Mouse (Mus musculus) layer of hippocampus, adult 8-10 months (tissue): ENCODE data around the gene Tarm1. TPM values are rescaled to one million over a fixed set of nuclear protein-coding genes. Genes with fewer than 3 reads are reported as not detected.

Experiments used
- DNase-seq, 2 experiments: peaks; one replicate each; pipeline ENCODE4 v3.0.0; 2022; ENCODE audit warnings: low spot score in 2 of 2
- total RNA-seq, 4 experiments: library from RNA; stranded (reverse); gene quantifications; 2 replicates each; pipeline ENCODE4 v1.2.4; 2022

Gene Tarm1
- total RNA-seq = under 1 TPM in 2 of 4 experiments, not detected in 2; 0.41 to 0.70 TPM

- DNase-seq = no peak
Observed at GRCm38 (mm10) chr7:3502439-3502838, at the start of gene Tarm1. TSS of gene Tarm1 (minus strand) at chr7:3502624.

DNA sequence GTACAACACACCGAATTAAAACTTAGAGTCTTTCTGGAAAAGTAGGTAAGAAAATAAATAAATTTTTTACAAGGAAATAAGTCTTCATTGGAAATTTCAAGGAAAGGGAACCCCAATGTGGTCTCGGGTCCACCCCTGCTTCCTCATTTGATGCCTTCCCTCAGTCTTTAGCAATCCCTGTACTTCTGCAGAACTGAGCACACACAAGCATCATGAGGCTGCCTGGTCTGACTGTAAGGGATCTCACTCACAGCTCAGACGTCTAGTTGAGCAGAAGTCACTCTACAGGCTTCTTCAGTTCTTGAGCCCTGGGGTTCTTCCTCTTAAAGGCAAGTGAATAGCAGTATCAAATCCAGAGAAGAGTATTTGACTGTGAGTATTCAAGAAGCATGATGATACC, 3.5 kb upstream of the Tarm1 start:
- no peak for DNase-seq

GRCm38 (mm10) chr7:3500406-3500805, 2.0 kb downstream of the Tarm1 start:
- DNase-seq = no peak

- DNase-seq = no peak
Observed at GRCm38 (mm10) chr7:3481948-3482608, 20.3 kb downstream of the Tarm1 start.

DNA sequence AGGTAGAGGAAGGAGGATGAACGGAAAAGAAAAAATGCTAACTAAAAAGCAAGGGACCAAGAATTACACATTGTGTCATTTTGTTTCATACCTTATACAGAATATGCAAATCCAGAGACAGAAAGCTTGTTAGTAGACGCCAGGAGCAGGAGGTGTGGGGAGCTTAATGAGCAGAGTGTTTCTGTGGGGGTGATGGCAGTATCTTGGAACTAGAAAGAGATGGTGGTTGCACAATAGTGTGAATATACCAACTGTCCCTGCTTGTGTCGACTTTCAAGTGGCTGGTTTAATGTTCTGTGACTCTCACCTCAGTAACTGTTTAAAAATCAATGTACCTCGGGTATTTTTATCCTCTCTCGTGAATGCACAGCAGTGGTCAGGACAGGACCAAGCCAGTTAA, 25.7 kb downstream of the Tarm1 start:
- peak; percentile 47 to 67 for DNase-seq

DNA sequence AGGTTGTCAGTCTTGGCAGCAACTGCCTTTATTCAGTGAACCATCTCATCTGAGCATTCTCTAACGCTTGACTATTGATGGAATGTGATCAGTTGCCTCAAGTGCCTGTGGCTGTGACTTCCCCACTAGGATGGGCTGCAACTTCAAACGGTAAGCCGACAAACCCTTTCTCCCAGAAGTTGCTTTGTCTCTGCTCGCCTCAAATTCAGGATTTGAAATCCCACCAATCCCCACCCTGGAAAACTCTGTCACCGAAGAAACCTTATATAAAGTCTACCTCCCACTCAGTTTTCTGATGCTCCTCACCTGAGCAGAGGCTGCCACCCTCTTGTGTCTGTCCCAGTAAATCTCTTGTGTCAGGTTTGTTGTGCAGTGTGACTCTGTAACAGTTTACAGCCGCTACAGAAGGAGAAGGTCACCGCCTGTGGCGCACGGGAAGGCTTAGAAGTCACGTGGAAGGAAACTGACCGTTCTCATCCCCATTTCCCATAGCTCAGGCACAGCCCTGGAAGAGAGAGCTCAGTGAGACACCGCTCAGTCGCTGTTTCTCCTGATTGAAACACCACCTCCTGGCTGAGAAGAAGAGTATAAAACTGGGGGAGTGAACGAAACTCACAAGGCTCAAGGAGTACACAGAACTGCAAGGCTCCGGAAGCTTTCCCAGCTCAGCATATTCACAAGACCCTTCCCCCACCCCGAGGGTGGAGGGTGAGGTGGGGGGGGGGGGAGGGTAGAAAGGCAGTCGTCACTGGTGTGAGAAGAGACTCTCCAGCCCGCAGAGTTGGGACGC, 27.9 kb downstream of the Tarm1 start:
- no peak for DNase-seq

DNA sequence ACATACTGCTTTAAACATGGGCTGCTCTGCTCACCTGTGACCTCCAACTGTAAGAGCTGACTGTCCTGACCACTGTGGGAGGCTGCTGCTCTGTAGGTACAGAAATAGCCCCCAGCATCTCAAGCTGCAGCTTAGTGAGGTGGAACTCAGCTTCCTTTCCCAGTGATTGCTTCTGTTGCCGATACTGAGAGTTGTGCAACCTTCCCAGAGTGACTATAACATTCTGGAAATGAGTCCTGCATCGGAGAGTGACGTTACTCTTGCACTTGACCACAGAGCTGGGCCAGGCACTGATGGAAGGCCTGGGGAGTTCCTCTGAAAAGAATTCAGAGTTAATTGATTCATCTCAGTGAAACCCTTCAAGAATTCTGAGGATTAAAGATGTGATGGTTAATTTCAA, 29.6 kb downstream of the Tarm1 start:
- DNase-seq = no peak

DNA sequence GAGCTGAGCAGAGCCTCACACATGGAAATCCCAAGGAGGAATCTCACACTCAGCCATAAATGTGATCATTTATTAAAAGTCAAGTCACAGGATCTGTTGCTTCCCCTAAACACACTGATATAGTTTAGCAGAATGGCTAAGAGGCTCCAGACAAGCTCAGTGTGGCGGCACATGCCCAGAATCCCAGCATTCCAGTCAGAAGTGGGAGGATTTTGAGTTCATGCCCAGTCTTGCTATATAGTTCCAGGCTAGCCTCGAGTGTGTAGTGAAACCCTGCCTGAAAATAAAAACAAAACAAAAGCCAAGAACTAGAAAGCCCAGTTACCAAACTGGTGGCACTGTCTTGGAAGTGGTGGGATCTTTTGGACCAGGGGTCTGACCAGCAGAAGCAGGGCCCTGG, 33.8 kb downstream of the Tarm1 start:
- no peak for DNase-seq

GRCm38 (mm10) chr7:3463306-3463705, 39.1 kb downstream of the Tarm1 start:
- no peak for DNase-seq

- DNase-seq = peak; percentile 80 to 83
Observed at GRCm38 (mm10) chr7:3460261-3460660, 42.2 kb downstream of the Tarm1 start.

DNA sequence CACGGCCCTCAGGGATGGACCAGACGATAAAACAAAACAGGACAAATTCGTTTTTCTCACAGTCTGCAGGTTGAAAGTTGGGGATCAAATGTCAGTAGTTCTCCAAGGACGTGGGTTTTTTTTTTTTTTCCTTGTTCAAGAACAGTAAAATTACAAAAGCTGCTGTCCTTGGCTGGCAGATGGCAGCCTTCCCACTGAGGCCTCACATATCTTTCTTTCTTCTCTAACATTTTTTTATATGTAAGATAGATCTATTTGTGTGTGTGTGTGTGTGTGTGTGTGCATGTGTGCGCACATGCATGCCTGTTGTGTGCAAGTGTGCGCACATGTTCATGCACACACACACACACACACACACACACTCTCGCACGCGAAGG, 44.6 kb downstream of the Tarm1 start:
- no peak for DNase-seq

DNA sequence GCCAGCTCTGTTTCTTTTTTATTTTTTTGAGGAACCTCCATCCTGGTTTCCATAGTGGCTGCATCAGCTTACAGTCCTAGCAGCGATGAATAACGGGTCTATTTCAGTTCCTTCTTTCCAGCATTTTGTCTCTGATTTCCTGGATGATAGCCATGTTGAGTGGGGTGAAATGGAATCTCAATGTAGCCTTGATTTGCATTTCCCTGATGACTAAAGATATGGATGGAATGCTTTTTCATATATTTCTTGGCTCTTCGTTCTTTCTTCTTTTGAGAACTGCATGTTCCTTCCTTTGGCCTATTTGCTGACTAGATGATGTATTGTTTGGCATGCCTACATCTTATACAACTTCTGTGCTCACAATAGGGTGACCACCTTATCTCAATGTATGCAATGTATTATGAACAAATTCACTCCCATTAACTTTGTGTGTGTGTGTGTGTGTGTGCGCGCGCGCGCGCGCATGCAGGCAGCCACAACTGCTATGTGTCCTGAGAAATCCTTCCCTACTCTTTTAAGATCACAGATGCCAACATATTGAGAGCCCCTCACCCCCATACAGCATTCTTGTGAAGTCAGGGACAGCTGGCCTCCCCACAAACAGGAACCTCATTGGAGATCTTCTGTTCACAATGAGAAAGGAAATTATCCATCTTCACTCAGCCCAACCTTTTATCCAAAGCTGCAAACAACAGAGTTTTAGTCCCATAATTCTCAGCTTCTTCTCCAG, 45.1 kb downstream of the Tarm1 start:
- DNase-seq = no peak

- no peak for DNase-seq
Observed at GRCm38 (mm10) chr7:3453486-3454183, 48.8 kb downstream of the Tarm1 start.

GRCm38 (mm10) chr7:3452821-3453485, 49.5 kb downstream of the Tarm1 start:
- DNase-seq = no peak

- DNase-seq = no peak
Observed at GRCm38 (mm10) chr7:3451161-3451560, 51.3 kb downstream of the Tarm1 start.

DNA sequence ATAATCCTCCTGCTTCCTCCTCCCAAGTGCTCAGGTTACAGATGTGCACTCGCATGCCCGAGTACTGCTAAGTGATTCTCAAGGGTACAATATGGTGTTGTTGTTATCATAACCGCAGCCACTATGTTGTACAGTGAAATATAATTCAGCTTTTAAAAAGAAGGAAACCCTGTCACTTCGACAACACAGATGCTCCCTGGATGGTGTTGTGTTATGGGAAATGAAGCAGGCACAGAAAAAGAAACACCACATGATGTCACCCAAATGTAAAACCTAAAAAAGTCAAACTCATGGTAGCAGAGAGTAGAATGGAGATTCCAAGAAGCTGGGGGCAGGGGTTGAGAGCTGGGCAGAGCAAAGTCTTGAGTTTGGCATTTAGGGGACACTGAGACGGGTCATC, 51.8 kb downstream of the Tarm1 start:
- DNase-seq = no peak

GRCm38 (mm10) chr7:3448737-3449454, 53.5 kb downstream of the Tarm1 start:
- peak; percentile 57 to 81 for DNase-seq

GRCm38 (mm10) chr7:3447026-3447425, 55.4 kb downstream of the Tarm1 start:
- no peak for DNase-seq

- DNase-seq = no peak
Observed at GRCm38 (mm10) chr7:3446584-3446983, 55.8 kb downstream of the Tarm1 start.

- no peak for DNase-seq
Observed at GRCm38 (mm10) chr7:3444678-3445077, 57.7 kb downstream of the Tarm1 start.
